Mouse (Mus musculus): ENCODE measurements around the gene Vmn1r101.
"Not testable (repeated sequence)": the region's sequence is repeated elsewhere in the genome, so short reads cannot be mapped to it uniquely, and the experiment has no call there.

Vmn1r101 gene

GRCm38 (mm10) chr7:20442493-20442892, at the start of gene Vmn1r101:
TSS of gene Vmn1r101 (minus strand) at chr7:20442593.
- DNase-seq: not testable (repeated sequence)

- not testable (repeated sequence) for DNase-seq
Observed at GRCm38 (mm10) chr7:20474825-20475224, 32.4 kb upstream of the Vmn1r101 start, which contains the start of gene Gm10670. TSS of gene Gm10670 (minus strand) at chr7:20474925.

GRCm38 (mm10) chr7:20417642-20418041, 24.8 kb downstream of the Vmn1r101 start, which contains the start of gene Vmn1r100:
TSS of gene Vmn1r100 (plus strand) at chr7:20417942.
- not testable (repeated sequence) for DNase-seq
